Mouse (Mus musculus) layer of hippocampus, postnatal 36 days (tissue): ENCODE measurements around the gene Hps6. TPM values are rescaled to one million over a fixed set of nuclear protein-coding genes. Genes with fewer than 3 reads are reported as not detected.
"Not testable (repeated sequence)": the region's sequence is repeated elsewhere in the genome, so short reads cannot be mapped to it uniquely, and the experiment has no call there.

Experiments
- DNase-seq, 2 experiments: peaks; one replicate each; pipeline ENCODE4 v3.0.0; 2022
- total RNA-seq, 2 experiments: library from RNA; stranded (reverse); gene quantifications; 2 replicates each; pipeline ENCODE4 v1.2.3; 2021

Hps6 gene
- 1 to 10 TPM; 5.7 to 7.3 TPM for total RNA-seq

- peak; percentile 72 to 73 for DNase-seq
These were observed at the start of gene Hps6 for GRCm38 (mm10) chr19:46003371-46004226. Gene Hps6 (plus strand): TSS chr19:46003508.

GRCm38 (mm10) chr19:45956736-45957135 is 46.6 kb upstream of the Hps6 start:
- peak; percentile 13 to 31 for DNase-seq

- DNase-seq, result no peak
These were observed 42.5 kb upstream of the Hps6 start for GRCm38 (mm10) chr19:45960770-45961169.

- no peak for DNase-seq
These were observed 18.9 kb upstream of the Hps6 start for GRCm38 (mm10) chr19:45984379-45984778.

GRCm38 (mm10) chr19:45988238-45988637 is 15.1 kb upstream of the Hps6 start:
- no peak for DNase-seq

- DNase-seq, result no peak
These were observed 12.1 kb upstream of the Hps6 start for GRCm38 (mm10) chr19:45991171-45991570.

- not testable (repeated sequence) for DNase-seq
These were observed 9.9 kb upstream of the Hps6 start for GRCm38 (mm10) chr19:45993441-45993840.

- DNase-seq, result no peak
These were observed 9.1 kb upstream of the Hps6 start for GRCm38 (mm10) chr19:45993981-45994737.

- no peak for DNase-seq
These were observed 5.9 kb upstream of the Hps6 start for GRCm38 (mm10) chr19:45997365-45997764.

GRCm38 (mm10) chr19:45997785-45998693 is 5.3 kb upstream of the Hps6 start, which contains the start of gene Armh3:
Gene Armh3 (minus strand): TSS chr19:45998488.
- DNase-seq, result peak; percentile 93 to 94

GRCm38 (mm10) chr19:45998694-45999217 is 4.6 kb upstream of the Hps6 start:
- DNase-seq, result no peak

- no peak for DNase-seq
These were observed 3.9 kb upstream of the Hps6 start for GRCm38 (mm10) chr19:45999378-45999777.

GRCm38 (mm10) chr19:46002279-46002678 is 1.0 kb upstream of the Hps6 start:
- no peak for DNase-seq

- no peak for DNase-seq
These were observed 1.6 kb downstream of the Hps6 start for GRCm38 (mm10) chr19:46004814-46005466.

GRCm38 (mm10) chr19:46005680-46006079 is 2.4 kb downstream of the Hps6 start:
- no peak for DNase-seq

GRCm38 (mm10) chr19:46014572-46015178 is 11.4 kb downstream of the Hps6 start:
- DNase-seq, result peak; percentile 71 to 78

GRCm38 (mm10) chr19:46016023-46016422 is 12.7 kb downstream of the Hps6 start:
- no peak for DNase-seq

- no peak for DNase-seq
These were observed 21.7 kb downstream of the Hps6 start for GRCm38 (mm10) chr19:46024959-46025358.

GRCm38 (mm10) chr19:46026567-46026966 is 23.3 kb downstream of the Hps6 start:
- DNase-seq, result no peak

GRCm38 (mm10) chr19:46028747-46029320 is 25.5 kb downstream of the Hps6 start:
- DNase-seq, result no peak

GRCm38 (mm10) chr19:46029652-46030051 is 26.3 kb downstream of the Hps6 start:
- DNase-seq, result no peak
